Mouse (Mus musculus) hindlimb bud, embryonic 11.5 days (tissue): Measurements from ENCODE around the gene Pcnx.

ENCODE experiments used
- DNase-seq: peaks from one replicate; pipeline ENCODE4 v3.0.0-alpha.2; 2012; ENCODE audit warnings: low read depth, low spot score; ENCODE audit errors: extremely low spot score

The Pcnx gene

GRCm38 (mm10) chr12:81859351-81860307 is at the start of gene Pcnx:
Gene Pcnx (plus strand): TSS chr12:81860023.
- no peak for DNase-seq

- no peak for DNase-seq
Observed at GRCm38 (mm10) chr12:81810417-81810816, 49.4 kb upstream of the Pcnx start.

- no peak for DNase-seq
Observed at GRCm38 (mm10) chr12:81814742-81815141, 45.1 kb upstream of the Pcnx start.

DNA sequence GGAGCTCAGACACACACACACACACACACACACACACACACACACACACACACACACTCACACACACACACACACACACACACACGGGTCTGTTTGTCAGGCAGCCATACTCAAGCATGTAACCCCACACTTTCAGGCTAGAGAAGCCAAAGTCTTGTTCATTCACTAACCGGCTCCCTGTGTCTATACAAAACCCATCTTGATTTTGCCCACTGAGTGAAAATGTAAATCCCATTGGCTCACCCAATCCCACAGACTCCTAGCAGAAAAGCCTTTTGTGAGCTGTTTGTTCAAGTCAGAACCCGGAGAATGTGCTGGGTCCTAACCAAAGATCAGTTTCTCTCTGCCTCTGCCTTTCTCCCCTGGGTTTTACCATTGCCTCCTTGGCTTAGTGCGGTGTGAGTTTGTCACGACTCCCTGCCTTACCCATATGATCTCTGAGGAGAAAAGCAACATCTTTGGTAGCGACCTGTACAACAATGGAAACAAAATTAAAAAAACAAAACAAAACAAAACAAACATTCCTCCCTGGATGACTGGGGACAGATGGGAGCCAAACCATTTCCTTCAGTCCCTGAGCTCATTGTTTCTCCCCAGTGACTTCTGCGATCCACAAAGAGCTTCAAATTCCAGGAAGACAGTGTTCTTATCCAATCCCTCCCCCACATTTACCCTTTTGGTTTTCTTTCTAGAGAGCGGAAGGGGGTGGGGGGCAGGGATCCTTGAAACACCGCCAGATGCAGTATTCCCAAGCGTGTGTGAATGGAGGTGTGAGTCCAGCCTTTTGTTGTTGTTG is 43.3 kb upstream of the Pcnx start:
- DNase-seq = no peak

GRCm38 (mm10) chr12:81817126-81817505 is 42.7 kb upstream of the Pcnx start:
- DNase-seq = no peak

DNA sequence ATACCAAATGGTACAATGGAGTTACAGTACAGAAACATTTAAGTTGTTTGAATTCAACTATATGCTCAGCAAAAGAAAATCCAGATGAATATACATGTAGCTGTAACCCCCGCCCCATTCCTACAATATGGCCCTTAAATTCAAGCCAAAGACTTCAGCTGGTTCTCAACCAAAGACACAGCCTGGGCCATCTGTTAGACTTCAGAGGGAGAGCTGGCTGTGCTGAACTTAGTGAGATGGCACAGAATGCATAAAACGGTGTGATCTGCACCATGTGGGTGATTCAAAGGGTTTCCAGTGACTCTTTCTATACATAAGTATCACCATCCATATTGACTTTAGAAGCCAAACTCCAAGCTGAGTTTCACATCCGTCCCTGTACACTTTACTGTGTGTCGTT is 39.1 kb upstream of the Pcnx start:
- DNase-seq = no peak

GRCm38 (mm10) chr12:81822176-81822575 is 37.6 kb upstream of the Pcnx start:
- no peak for DNase-seq

- DNase-seq = no peak
Observed at GRCm38 (mm10) chr12:81822778-81823480, 36.9 kb upstream of the Pcnx start.

DNA sequence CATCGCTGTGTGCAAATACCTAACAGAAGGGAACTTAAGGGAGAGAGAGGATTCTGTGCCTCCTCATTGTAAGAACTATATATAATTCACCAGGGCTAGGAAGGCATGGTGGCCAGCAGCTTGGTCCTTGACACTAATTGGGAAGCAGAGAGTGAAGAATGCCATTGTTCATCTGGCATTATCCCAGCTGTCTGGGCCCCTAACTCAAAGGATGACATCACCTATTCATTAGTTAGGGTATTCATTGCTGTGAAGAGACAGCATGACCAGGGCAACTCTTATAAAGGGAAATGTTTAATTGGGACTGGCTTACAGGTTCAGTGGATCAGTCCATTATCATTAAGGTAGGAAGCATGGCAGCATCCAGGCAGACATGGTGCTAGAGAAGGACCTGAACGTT is 31.5 kb upstream of the Pcnx start:
- DNase-seq = no peak

- DNase-seq = no peak
Observed at GRCm38 (mm10) chr12:81832039-81832738, 27.6 kb upstream of the Pcnx start.

DNA sequence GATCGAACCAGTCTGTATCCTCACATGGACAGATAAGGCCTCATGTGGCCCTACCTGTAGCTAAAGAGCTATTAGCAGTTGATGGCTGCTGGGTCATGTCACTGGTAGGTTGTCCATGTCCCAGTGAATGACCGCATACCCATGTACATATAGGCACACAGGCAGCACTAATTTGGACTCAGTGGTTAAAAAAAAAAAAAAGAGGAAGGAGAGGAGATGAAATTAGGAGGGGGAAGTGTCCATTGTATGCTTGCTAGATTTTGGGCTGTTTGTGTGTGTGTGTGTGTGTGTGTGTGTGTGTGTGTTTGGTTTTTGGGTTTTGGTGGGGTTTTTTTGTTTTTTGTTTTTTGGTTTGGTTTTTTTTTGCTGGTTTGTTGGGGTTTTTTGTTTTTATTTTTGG is 26.7 kb upstream of the Pcnx start:
- DNase-seq = no peak

- DNase-seq = no peak
Observed at GRCm38 (mm10) chr12:81836162-81836561, 23.7 kb upstream of the Pcnx start.

- DNase-seq = no peak
Observed at GRCm38 (mm10) chr12:81837463-81837862, 22.4 kb upstream of the Pcnx start.

GRCm38 (mm10) chr12:81839663-81840062 is 20.2 kb upstream of the Pcnx start:
- no peak for DNase-seq

DNA sequence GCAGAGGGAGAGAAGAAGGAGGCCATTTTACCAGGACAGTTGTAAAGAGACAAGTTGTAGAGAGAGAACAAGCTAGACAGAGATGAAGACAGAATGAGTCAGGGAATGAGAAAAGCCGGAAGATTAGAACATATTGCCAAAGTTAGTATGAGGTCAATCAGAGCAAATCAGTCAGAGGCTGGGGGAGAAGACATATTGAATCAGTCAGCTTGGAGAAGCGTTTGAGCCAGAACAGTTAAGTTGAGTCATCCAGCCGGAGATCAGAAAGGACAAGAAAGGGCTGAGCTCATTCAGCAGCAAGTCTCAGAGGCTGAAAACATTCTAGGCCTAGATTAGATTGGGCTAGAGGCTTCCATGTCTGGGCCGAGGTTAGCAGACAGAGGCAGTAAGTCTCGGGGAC is 18.8 kb upstream of the Pcnx start:
- no peak for DNase-seq

DNA sequence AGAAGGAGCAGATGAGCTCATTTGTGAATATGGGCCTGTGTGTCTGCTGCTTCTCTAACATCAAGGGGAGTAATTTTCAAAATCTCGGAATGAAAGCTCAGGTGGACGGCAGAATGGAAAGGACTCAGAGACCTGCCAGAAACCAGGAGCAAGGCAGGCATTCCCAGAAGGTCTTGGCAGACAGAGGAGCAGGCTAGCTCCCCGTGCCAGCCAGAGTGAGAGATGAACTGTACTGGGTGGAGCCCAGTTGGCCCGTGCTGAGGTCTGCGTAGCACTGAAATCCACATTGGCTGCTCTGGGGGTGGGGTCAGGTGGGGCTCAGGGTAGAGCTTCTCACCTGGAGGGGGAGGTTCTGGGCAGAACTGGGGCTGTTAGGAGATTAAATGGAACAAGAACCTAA is 16.3 kb upstream of the Pcnx start:
- DNase-seq = no peak

- no peak for DNase-seq
Observed at GRCm38 (mm10) chr12:81844572-81844971, 15.3 kb upstream of the Pcnx start.

GRCm38 (mm10) chr12:81844981-81845380 is 14.8 kb upstream of the Pcnx start:
- DNase-seq = no peak

GRCm38 (mm10) chr12:81849629-81850028 is 10.2 kb upstream of the Pcnx start:
- no peak for DNase-seq

DNA sequence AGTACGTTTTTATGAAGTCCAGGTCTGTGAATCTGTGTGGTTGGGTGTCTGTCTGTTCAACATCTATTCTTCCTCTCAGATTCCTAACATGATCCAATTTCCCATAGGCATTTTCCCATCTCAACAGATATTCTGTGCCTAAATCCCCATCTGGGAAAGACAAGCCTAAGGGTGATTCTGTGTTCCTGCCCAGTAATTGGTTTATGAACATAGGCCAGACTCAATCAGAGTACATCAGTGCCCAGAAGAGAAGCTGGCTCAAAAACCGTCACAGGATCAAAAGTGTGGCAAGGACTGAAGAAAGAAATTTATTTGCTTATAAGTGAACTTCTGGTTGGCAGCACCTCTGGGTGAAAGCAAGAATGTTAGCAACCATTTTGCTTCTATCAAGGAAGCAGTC is 7.3 kb upstream of the Pcnx start:
- DNase-seq = no peak

GRCm38 (mm10) chr12:81852977-81853376 is 6.8 kb upstream of the Pcnx start:
- no peak for DNase-seq
